Mouse (Mus musculus): ENCODE measurements at regions not wholly inside any gene's neighbourhood (a gene's known extent, or its start where the extent isn't known, plus 50 kb on each side); places are given as distances from the start of the nearest gene placed in this dataset.
A peak's percentile ranks its signal among the peaks of the same experiment; 100 is the strongest.

GRCm38 (mm10) chr5:46278190-46278589 is 420.8 kb upstream of the Lcorl start:
- no peak for DNase-seq

- no peak for DNase-seq
Measured at GRCm38 (mm10) chr5:46256730-46257129, 399.3 kb upstream of the Lcorl start.

GRCm38 (mm10) chr5:46253940-46254339 is 396.5 kb upstream of the Lcorl start:
- no peak for DNase-seq

- DNase-seq: no peak
Measured at GRCm38 (mm10) chr5:46235364-46236067, 378.1 kb upstream of the Lcorl start.

GRCm38 (mm10) chr5:46232780-46233179 is 375.4 kb upstream of the Lcorl start:
- DNase-seq: no peak

GRCm38 (mm10) chr5:46228667-46229066 is 371.3 kb upstream of the Lcorl start:
- no peak for DNase-seq

- DNase-seq: no peak
Measured at GRCm38 (mm10) chr5:46212845-46213468, 355.5 kb upstream of the Lcorl start.

GRCm38 (mm10) chr5:46209076-46209475 is 351.7 kb upstream of the Lcorl start:
- no peak for DNase-seq

- no peak for DNase-seq
Measured at GRCm38 (mm10) chr5:46203744-46204143, 346.3 kb upstream of the Lcorl start.

- DNase-seq: no peak
Measured at GRCm38 (mm10) chr5:46202457-46202772, 345.0 kb upstream of the Lcorl start.

GRCm38 (mm10) chr5:46201639-46202456 is 344.4 kb upstream of the Lcorl start:
- DNase-seq: no peak

GRCm38 (mm10) chr5:46186908-46187307 is 329.5 kb upstream of the Lcorl start:
- DNase-seq: no peak

- DNase-seq: no peak
Measured at GRCm38 (mm10) chr5:46182157-46182556, 324.7 kb upstream of the Lcorl start.

- no peak for DNase-seq
Measured at GRCm38 (mm10) chr5:46172315-46172714, 314.9 kb upstream of the Lcorl start.

- DNase-seq: no peak
Measured at GRCm38 (mm10) chr5:46160774-46161173, 303.4 kb upstream of the Lcorl start.

- DNase-seq: no peak
Measured at GRCm38 (mm10) chr5:46151973-46152372, 294.6 kb upstream of the Lcorl start.

- DNase-seq: peak; percentile 5
Measured at GRCm38 (mm10) chr5:46150825-46151224, 293.4 kb upstream of the Lcorl start.

GRCm38 (mm10) chr5:46149851-46150615 is 292.6 kb upstream of the Lcorl start:
- DNase-seq: no peak

- no peak for DNase-seq
Measured at GRCm38 (mm10) chr5:46139024-46139423, 281.6 kb upstream of the Lcorl start.

- no peak for DNase-seq
Measured at GRCm38 (mm10) chr5:46137695-46138094, 280.3 kb upstream of the Lcorl start.

GRCm38 (mm10) chr5:46108020-46108419 is 250.6 kb upstream of the Lcorl start:
- DNase-seq: no peak

- no peak for DNase-seq
Measured at GRCm38 (mm10) chr5:46103350-46103749, 245.9 kb upstream of the Lcorl start.

GRCm38 (mm10) chr5:46092549-46092948 is 235.1 kb upstream of the Lcorl start:
- DNase-seq: no peak
